Mouse (Mus musculus) midbrain, postnatal 0 days (tissue): ENCODE measurements around the gene Zfp383. TPM values are rescaled to one million over a fixed set of nuclear protein-coding genes. Genes with fewer than 3 reads are reported as not detected.
A peak's percentile ranks its signal among the peaks of the same experiment; 100 is the strongest.
"Not testable (repeated sequence)": the region's sequence is repeated elsewhere in the genome, so short reads cannot be mapped to it uniquely, and the experiment has no call there.

Experiments used
- ATAC-seq: fragments of 200-750 bp; cut with Nextera tagmentation; 2 replicates; pipeline ENCODE4 v1.8.0; 2017; ENCODE audit warnings: moderate number of reproducible peaks, mild to moderate bottlenecking, moderate TSS enrichment, moderate library complexity; ENCODE audit not compliant: low FRiP score
- DNase-seq: peaks from one replicate; pipeline ENCODE4 v3.0.0-alpha.2; 2015; ENCODE audit warnings: low spot score
- H3K27ac ChIP-seq: fragments of 300-500 bp; sonication (generic); 2 replicates; pipeline ENCODE4 v1.5.1; 2014; ENCODE audit warnings: low read depth, mild to moderate bottlenecking, low read length, mixed read lengths
- H3K27me3 ChIP-seq: fragments of 300-500 bp; sonication (generic); 2 replicates; pipeline ENCODE4 v1.6.1; 2014; ENCODE audit warnings: low read length, control low read depth, mixed read lengths; ENCODE audit not compliant: insufficient read depth
- H3K36me3 ChIP-seq: fragments of 300-500 bp; sonication (generic); 2 replicates; pipeline ENCODE4 v1.6.1; 2014; ENCODE audit warnings: low read length, control low read depth, mixed read lengths; ENCODE audit not compliant: insufficient read depth
- H3K4me1 ChIP-seq: fragments of 300-500 bp; sonication (generic); 2 replicates; pipeline ENCODE4 v1.6.1; 2014; ENCODE audit warnings: mild to moderate bottlenecking, control low read depth, antibody characterized with exemption, low read length, mixed read lengths; ENCODE audit not compliant: insufficient read depth
- H3K4me2 ChIP-seq: fragments of 300-500 bp; sonication (generic); 2 replicates; pipeline ENCODE4 v1.6.1; 2014; ENCODE audit warnings: low read depth, mild to moderate bottlenecking, low read length, mixed read lengths; ENCODE audit not compliant: poor library complexity, severe bottlenecking
- H3K4me3 ChIP-seq: fragments of 300-500 bp; sonication (generic); 2 replicates; pipeline ENCODE4 v1.5.1; 2014; ENCODE audit warnings: low read depth, mild to moderate bottlenecking, low read length, moderate library complexity
- H3K9ac ChIP-seq: fragments of 300-500 bp; sonication (generic); replicated peaks from 2 replicates; pipeline ENCODE4 v1.6.1; 2014; ENCODE audit warnings: mild to moderate bottlenecking, low read length, moderate library complexity, mixed read lengths; ENCODE audit not compliant: poor library complexity, severe bottlenecking
- H3K9me3 ChIP-seq: fragments of 300-500 bp; sonication (generic); 2 replicates; pipeline ENCODE4 v1.6.1; 2016; ENCODE audit warnings: low read length, control low read depth
- CTCF ChIP-seq: IDR thresholded peaks from 2 replicates; pipeline ENCODE4 v1.5.1; 2016; ENCODE audit warnings: antibody characterized with exemption, mild to moderate bottlenecking
- WGBS: fragments of 180-500 bp; shearing (Covaris S2); extraction: QIAGEN DNeasy Blood & Tissue Kit; methylation state at CpG from one replicate; pipeline ENCODE4 v1.1.7; 2014; 5-methylcytosine and 5-hydroxymethylcytosine counted together
- polyA plus RNA-seq: library from polyadenylated mRNA; unstranded; fragments of >200 nt; fragmentation: Nextera tagmentation; extraction: Ambion mirVana; gene quantifications from 2 replicates; pipeline ENCODE4 v1.2.1, GENCODE M21; 2015
- total RNA-seq: library from RNA; depleted of rRNA; stranded (reverse); fragments of >200 nt; gene quantifications from 2 replicates; pipeline ENCODE4 v1.2.3, GENCODE M21; 2014; rRNA removed

The Zfp383 gene
- total RNA-seq = 6.6 and 7.9 TPM in 2 replicates
- 5.4 and 5.8 TPM in 2 replicates for polyA plus RNA-seq

DNA sequence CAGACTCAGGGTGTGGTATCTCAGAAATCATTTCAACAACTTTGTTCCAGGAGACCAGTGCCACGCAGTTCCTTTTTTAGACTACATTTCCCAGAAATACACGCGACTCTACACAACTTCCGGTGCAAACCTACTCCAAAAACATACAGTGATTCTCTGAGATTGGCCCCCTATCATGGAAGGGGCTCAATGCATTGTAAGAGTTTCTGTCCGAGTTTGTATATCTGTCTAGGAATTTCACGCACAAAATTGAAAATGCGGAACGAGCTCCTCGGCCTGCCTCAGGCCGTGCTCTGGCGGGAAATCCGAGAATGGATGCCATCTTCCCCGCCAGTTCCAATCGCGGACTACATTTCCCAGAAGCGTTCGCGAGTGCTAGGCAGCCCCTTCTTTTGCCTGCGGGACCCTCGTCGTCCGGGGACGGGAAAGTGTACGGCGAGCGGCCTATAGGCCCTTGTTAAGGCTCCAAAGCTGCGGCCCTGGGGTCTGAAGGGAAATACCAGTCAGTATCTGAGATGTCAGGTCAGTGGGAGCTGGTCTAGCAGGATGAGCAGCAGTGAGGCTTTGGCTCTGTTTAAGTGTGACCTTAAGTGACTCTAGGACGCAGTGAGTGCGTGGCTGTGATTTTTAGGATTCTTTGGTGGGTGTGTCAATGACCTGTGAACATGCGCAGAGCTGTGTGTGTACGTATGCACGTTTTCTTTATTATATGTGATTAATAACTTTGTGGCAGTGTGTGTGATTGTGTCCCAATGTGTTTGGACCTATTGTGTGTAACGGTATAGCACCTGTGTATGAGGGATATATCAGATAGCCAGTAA is at the start of gene Zfp383:
TSS of gene Zfp383 (plus strand) at position 94 of the 821 bp plus-strand sequence.
- TF ChIP-seq CTCF = no peak
- Histone ChIP-seq H3K27me3 (no peaks in the 10 kb centered on the region), H3K27ac (peak within 1 kb of the TSS; percentile 94), H3K36me3 (peaks cover 13% of the 10 kb centered on the region), H3K4me1 (peaks cover 6% of the 10 kb centered on the region; the same call in 1 of the 2 replicates), H3K9me3 (no peaks in the 10 kb centered on the region), H3K9ac (peak within 1 kb of the TSS; percentile 64), H3K4me3 (peak within 1 kb of the TSS; percentile 67), H3K4me2 (peak within 1 kb of the TSS; percentile 44)
- WGBS = under 1% methylated on average over 33 of the region's 33 CpGs
- DNase-seq (peak; percentile 92), ATAC-seq (peak; percentile 71)

DNA sequence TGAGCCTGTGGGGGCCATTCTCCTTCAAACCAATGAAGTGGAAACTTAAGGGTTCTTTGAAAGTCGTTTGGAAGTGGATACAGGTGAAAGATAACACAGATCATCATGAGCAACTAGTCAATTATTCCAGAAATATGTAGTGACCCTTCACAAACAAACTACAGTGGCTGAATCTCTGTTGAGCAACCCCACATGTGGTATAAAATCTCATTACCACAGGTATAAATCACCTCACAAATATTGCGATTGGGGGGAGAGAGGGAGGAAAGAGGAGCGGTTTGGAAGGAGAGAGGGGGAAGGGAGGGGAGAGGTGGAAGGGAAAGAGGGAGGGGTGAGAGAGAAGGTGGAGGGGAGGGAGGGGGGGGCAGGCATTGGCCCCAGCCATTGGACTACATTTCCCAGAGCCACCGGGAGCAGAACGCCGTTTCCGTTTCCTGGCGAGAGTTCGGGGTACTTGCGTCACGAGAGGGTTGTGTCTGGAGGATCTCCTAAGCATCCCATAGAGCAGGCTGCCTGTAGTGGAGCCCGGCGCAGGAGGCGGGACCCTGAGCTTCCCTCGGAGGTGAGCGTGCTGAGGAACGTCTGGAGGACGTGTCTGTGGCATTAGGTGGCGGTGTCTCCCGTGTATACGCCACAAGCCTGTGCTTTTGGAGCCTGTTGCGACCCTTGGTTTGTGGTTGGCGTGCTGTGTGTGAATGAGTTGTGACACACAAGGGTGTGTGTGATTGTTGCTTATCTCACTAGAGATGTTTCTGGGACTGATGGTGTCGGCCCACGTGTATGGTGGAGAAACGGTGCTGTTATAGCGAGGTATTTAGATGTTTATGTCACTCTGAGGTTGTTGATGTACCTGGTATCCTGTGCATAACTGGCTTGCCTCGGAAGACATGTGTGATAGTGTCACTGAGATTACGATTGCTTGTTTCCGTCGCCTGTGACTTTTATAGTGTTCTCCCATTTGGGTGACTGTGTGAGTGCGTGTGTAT is 48.2 kb upstream of the Zfp383 start, which contains the start of gene Zfp420:
TSS of gene Zfp420 (plus strand) at position 448 of the 986 bp plus-strand sequence.
- peak within 1 kb of the TSS; percentile 61 for H3K9ac ChIP-seq
- H3K4me2 ChIP-seq = peak within 1 kb of the TSS; percentile 51
- H3K9me3 ChIP-seq = no peaks in the 10 kb centered on the region
- peaks cover 8% of the 10 kb centered on the region; the same call in 1 of the 2 replicates for H3K4me1 ChIP-seq
- WGBS = 5% methylated on average over 32 of the region's 32 CpGs
- TF ChIP-seq CTCF = peak; percentile 59
- peak within 1 kb of the TSS; percentile 71 for H3K4me3 ChIP-seq
- no peaks in the 10 kb centered on the region for H3K27me3 ChIP-seq
- ATAC-seq (peak; percentile 95), DNase-seq (peak; percentile 96)
- peak within 1 kb of the TSS; percentile 43 for H3K27ac ChIP-seq
- H3K36me3 ChIP-seq = peaks cover 4% of the 10 kb centered on the region; the same call in 1 of the 2 replicates

- no peaks in the 10 kb centered on the region for H3K27me3 ChIP-seq
- DNase-seq = no peak
- 91% methylated on average over 7 of the region's 7 CpGs for WGBS
Observed at GRCm38 (mm10) chr7:29861660-29862059, 46.4 kb upstream of the Zfp383 start.

GRCm38 (mm10) chr7:29874256-29874655 is 33.8 kb upstream of the Zfp383 start:
- WGBS = 96% methylated on average over 10 of the region's 10 CpGs
- no peak for DNase-seq
- Histone ChIP-seq H3K4me1 (no peaks in the 10 kb centered on the region), H3K9me3 (peaks cover 24% of the 10 kb centered on the region), H3K4me2 (no peak overlapping the region), H3K27me3 (no peaks in the 10 kb centered on the region), H3K27ac (no peak overlapping the region), H3K4me3 (no peak overlapping the region), H3K36me3 (peaks cover 29% of the 10 kb centered on the region), H3K9ac (no peak overlapping the region)
- TF ChIP-seq CTCF = no peak
- ATAC-seq = no peak

More at GRCm38 (mm10) chr7:29861660-29862059, 46.4 kb upstream of the Zfp383 start:
- Histone ChIP-seq H3K36me3 (peaks cover 4% of the 10 kb centered on the region; the same call in 1 of the 2 replicates), H3K9ac (no peak overlapping the region), H3K4me2 (no peak overlapping the region), H3K27ac (no peak overlapping the region), H3K9me3 (no peaks in the 10 kb centered on the region), H3K4me3 (no peak overlapping the region), H3K4me1 (peaks cover 8% of the 10 kb centered on the region; the same call in 1 of the 2 replicates)
- TF ChIP-seq CTCF = peak; percentile 37
- ATAC-seq = no peak

DNA sequence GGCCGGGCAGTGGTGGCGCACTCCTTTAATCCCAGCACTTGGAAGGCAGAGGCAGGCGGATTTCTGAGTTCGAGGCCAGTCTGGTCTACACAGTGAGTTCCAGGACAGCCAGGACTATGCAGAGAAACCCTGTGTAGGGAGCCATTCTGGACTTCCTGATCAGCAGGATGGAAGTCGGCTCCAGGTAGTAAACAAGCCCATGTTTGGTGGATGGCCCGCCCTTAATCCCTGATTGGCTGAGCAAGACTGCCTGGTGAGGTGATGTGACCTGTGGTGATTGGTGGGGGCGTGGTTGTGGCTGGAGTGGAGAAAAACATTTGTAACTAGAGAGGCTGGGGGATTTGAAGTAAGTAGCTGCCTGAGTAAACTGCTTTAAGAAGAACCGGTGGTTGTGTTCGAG is 30.5 kb upstream of the Zfp383 start:
- WGBS = 92% methylated on average over 9 of the region's 9 CpGs
- not testable (repeated sequence) for H3K27ac ChIP-seq, H3K9ac ChIP-seq, DNase-seq, H3K4me3 ChIP-seq, H3K4me2 ChIP-seq, H3K4me1 ChIP-seq, ATAC-seq, H3K27me3 ChIP-seq
- Histone ChIP-seq H3K36me3 (peaks cover 29% of the 10 kb centered on the region), H3K9me3 (peaks cover 24% of the 10 kb centered on the region)
